Comparison of ENCODE assay signal across 13 mouse cellular contexts in the genomic region with DNA sequence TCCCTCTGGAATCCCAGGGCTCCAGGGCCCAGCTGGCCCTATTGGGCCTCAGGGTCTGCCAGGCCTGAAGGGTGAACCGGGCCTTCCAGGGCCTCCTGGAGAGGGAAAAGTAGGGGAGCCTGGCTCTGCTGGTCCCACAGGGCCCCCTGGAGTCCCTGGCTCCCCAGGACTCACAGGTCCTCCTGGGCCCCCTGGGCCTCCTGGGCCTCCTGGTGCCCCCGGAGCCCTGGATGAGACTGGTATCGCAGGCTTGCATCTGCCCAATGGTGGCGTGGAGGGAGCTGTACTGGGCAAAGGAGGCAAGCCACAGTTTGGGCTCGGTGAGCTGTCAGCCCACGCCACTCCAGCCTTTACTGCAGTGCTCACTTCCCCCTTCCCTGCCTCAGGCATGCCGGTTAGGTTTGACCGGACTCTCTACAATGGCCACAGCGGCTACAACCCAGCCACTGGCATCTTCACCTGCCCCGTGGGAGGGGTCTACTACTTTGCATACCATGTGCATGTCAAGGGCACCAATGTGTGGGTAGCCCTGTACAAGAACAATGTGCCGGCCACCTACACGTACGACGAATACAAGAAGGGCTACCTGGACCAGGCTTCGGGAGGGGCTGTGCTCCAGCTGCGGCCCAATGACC.
"Had no signal": no experiment of that assay in that cellular context is flagged by ENCODE, and none has a peak within 500 bp of the region (broad histone marks: within the 10 kb centered on the region; RNA-seq: fewer than 3 reads in every experiment).

No protein-coding gene starts in this region.

- H3K27ac ChIP-seq: kidney, embryonic 15.5 days; liver, embryonic 15.5 days; midbrain, embryonic 13.5 days; neural tube, embryonic 15.5 days; stomach, postnatal 0 days had no signal

- H3K9ac ChIP-seq: kidney, embryonic 15.5 days; limb, embryonic 12.5 days; liver, embryonic 15.5 days; midbrain, embryonic 13.5 days; neural tube, embryonic 15.5 days had no signal

- ATAC-seq: lung, postnatal 0 days; midbrain, embryonic 13.5 days had no signal

- DNase-seq: kidney, adult 2 months; kidney, postnatal 14 days; layer of hippocampus, postnatal 36 days; lung, adult 2 months; lung, postnatal 36 days had no signal

- H3K4me2 ChIP-seq: kidney, embryonic 15.5 days; limb, embryonic 12.5 days; liver, embryonic 11.5 days; liver, embryonic 15.5 days; midbrain, embryonic 13.5 days; neural tube, embryonic 15.5 days had no signal

- H3K4me3 ChIP-seq: kidney, embryonic 15.5 days; limb, embryonic 12.5 days; liver, embryonic 15.5 days; midbrain, embryonic 13.5 days; neural tube, embryonic 15.5 days had no signal

- H3K9me3 ChIP-seq: kidney, embryonic 15.5 days; limb, embryonic 12.5 days; liver, embryonic 15.5 days; midbrain, embryonic 13.5 days; neural tube, embryonic 15.5 days had no signal

- H3K27me3 ChIP-seq: kidney, embryonic 15.5 days had no signal
